Mouse (Mus musculus) ovary, adult 18-20 months (tissue): ENCODE measurements around the gene Top1.
"Not testable (repeated sequence)": the region's sequence is repeated elsewhere in the genome, so short reads cannot be mapped to it uniquely, and the experiment has no call there.

Experiments used
- DNase-seq: peaks from one replicate; pipeline ENCODE4 v3.0.0; 2022; ENCODE audit warnings: low spot score, mixed read lengths

Top1 gene

DNA sequence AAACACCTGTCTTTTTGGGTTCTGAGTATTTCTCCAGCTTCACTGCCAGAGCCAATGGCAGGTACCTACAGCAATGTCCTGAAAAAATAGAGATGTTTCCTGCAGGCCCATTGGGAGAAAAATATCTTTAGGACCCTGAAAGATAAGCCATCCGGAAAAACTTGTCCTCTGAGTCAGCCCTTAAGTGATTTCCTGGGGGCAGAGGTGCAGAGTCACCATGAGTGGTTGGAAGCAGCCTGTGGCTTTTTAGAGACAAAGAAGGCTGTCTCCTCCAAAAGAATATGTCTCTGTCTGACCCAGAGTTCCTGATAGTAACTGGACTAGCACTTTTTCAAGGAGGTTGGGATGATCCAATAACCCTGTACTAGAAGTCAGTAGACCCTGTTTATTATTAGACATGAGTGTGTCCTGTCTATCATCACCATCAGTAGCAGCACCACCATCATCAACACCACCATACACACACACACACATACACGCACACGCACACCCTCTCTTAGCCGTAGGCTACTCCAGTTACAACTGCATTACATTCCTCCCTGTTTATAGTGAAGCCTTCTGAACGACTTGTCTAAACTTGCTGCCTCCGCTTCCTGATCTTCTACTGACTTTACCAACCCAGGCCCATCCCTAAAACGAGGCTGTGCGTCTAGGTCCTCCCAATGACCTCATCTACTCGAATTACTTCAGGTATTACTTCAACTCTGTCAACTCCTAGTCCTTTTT lies 14.7 kb upstream of the Top1 start:
- no peak for DNase-seq

GRCm38 (mm10) chr2:160639911-160640717 lies 5.6 kb upstream of the Top1 start:
- no peak for DNase-seq

DNA sequence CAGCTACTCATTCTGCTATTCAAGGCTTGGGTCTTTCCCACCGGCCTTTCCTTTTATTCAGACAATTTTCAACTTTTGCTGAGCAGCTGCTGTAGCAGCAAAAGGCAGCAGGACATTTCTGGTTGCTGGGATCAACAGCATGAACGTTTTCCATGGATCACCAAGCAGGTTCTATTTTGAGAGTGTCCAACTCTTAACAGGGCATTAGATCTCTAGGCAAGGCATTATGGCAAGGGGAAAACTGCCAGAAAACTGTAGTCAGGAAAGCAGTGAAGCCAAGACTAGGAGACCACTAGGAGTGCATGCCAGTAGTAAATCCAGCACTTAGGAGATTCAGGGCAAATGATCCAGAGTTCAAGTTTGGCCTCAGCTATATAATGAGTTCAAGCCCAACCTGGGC lies 4.5 kb upstream of the Top1 start:
- no peak for DNase-seq

GRCm38 (mm10) chr2:160646144-160646844 lies 606 bp downstream of the Top1 start:
- DNase-seq: peak; percentile 18

DNA sequence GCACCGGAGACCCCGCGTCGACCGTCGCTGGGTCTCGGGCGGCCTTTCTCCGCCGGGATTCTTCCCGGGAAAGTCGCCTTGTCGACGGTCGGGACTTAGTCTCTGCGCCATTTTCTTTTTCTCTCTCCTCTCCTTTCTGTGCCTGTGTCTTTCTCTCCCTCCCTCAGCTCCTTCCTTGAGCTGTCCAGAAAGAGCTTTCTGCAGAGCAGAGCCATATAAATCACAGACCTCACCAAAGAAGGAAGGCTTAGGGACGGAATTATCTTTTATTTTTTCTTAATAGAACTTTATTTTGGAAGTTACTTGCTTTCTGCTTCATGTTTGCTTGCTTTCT lies 1.1 kb downstream of the Top1 start:
- no peak for DNase-seq

DNA sequence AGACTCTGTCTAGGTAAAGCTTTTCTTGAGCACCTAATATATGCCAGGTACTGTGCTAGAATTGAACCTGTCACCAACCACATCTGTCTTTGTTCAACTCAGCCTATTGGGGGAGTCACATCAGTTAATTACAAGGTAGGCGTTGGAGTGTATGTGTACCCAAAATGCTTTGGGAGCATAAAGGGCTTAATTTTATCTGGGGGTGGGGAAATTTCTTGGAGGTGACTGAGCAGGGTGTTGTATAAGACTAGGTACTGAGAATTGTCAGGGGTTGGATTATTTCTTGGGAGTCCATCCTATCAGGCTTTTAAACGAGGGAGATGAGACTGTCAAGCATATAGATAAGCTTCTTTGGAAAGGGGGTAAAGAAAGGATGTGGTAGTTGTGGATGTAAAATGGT lies 2.4 kb downstream of the Top1 start:
- no peak for DNase-seq

DNA sequence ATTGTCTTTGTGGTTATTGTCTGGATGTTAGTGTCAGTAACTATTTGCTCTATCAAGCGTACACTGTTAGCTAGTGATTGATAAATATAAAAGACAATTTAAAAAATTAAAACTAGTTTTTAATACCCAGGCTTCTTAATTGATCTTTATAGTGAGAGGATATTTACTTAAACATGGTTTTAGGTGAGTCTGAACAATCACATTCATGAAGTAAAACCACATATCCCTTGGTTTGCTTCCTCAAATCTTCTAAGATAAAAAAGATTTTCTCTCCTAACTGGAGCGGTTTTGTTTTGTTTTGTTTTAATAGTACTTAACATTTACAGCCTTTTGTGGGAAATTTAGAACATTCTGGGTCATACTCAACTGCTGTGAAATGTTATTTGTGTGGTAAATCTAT lies 3.4 kb downstream of the Top1 start:
- DNase-seq: no peak

- DNase-seq: no peak
Measured at GRCm38 (mm10) chr2:160651165-160651564, 5.5 kb downstream of the Top1 start.

GRCm38 (mm10) chr2:160653218-160653617 lies 7.5 kb downstream of the Top1 start:
- DNase-seq: no peak

GRCm38 (mm10) chr2:160655561-160655960 lies 9.9 kb downstream of the Top1 start:
- DNase-seq: no peak

DNA sequence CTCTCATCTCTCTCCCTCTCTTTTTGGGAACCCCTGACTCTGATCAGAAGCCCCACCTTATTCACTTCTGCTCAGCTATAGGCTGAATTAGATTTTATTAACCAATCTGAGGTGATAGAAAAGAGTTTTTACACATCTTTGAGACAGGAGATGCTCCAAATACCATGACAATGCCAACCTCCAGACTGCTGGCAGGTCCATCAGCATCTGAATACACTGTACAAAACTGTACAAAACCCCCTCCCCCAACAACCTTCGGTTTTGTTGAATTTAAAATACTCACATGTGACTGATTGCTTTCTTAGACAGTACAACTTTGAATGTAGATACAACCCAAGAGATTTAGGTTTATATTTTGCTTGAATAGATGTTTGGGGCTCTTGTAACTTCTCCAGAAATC lies 10.5 kb downstream of the Top1 start:
- no peak for DNase-seq

- no peak for DNase-seq
Measured at GRCm38 (mm10) chr2:160657801-160658442, 12.2 kb downstream of the Top1 start.

- no peak for DNase-seq
Measured at GRCm38 (mm10) chr2:160658811-160659210, 13.1 kb downstream of the Top1 start.

DNA sequence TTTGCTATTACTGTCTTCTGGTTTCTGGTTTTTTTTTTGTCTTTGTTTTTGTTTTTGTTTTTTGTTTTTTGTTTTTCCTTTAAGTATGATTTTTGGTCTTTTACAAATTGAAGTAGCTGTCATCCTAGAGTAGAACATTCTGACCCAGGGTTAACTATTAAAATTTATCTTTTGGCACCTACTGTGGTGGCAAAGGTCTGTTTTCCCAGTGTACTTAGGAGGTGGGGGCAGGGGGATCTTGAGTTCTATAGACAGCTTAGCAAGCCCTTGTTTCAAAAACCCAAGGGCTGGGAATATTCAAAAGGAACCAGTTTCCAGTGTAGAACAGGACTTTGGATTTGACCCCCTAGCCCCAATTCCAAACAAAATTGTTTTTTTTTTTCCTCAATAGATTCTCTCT lies 18.7 kb downstream of the Top1 start:
- no peak for DNase-seq

GRCm38 (mm10) chr2:160664986-160665385 lies 19.3 kb downstream of the Top1 start:
- not testable (repeated sequence) for DNase-seq

DNA sequence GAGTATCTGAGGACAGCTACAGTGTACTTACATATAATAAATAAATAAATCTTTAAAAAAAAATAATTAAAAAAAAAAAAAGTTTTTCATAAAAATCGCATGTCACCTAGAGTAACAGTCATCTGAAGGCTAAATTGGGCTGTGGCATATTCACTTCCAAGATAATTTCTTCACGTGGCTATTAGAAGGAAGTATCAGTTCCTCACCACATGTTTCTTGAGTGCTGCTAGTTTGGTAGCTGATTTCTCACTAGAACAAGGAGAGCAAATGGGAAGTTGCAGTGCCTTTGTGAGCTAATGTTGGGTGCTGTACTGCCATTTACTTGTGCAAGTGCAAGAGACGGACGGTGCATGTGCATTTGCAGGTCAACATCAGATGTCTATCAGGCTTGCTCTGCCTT lies 21.6 kb downstream of the Top1 start:
- DNase-seq: no peak

GRCm38 (mm10) chr2:160700271-160700670 lies 54.6 kb downstream of the Top1 start:
- DNase-seq: peak; percentile 11

DNA sequence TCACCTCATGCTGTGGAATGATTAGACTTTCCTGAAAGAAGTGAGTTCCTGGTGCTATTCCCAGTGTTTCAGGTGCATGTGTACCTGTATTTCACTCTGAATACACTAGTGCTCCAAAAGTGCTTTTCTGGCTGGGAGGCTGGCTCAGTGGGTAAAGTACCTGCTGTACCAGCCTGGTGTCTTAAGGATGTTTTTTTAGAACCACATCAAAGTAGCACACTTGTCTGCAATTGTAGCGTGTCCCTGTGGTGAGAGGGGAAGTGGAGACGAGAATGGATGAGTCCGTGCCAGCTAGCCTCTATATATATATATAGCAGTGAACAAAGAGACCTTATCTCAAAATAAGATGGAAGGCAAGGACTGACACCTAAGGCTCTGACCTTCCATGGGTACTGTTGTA lies 55.9 kb downstream of the Top1 start:
- no peak for DNase-seq

- DNase-seq: no peak
Measured at GRCm38 (mm10) chr2:160702824-160703223, 57.1 kb downstream of the Top1 start.

GRCm38 (mm10) chr2:160707673-160708072 lies 62.0 kb downstream of the Top1 start:
- no peak for DNase-seq

DNA sequence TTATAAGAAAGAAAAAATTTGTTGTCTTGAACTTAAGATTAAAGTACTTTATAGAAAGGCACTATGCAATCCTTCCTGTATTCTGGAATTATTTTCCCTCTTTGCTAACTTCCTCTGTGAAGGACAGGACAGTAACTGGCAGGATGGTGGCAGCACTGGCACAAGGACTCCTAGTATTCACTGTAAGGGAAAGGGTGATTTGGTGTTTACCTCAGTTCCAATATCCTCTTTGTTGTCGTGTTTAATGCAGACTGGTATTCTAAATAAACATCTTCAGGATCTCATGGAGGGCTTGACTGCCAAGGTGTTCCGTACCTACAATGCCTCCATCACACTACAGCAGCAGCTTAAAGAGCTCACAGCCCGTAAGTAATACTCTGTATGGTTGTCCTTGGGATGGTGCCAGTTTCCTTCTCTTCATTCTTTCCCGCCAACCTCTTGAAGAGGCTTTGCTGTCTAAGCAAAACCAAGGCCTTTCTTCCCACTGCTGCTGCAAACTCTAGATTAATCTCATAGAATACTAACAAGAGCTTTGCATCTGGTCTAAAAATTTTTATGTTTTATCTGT lies 69.9 kb downstream of the Top1 start:
- no peak for DNase-seq

DNA sequence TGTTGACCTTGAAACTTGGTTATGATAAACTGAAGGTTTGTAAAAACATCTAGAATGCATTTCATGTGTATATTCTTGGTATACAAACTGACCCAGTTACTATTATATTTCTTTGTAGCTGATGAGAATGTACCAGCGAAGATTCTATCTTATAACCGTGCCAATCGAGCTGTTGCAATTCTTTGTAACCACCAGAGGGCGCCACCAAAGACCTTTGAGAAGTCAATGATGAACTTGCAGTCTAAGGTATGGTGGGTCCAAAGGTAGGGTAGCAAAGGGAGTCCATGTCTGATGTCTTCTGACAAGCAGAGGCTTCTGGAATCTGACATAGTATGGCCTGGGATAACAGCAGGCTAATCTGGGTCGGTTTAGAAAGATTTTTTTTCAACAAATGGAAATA lies 71.6 kb downstream of the Top1 start:
- no peak for DNase-seq
